Mouse (Mus musculus) embryonic facial prominence, embryonic 10.5 days (tissue): ENCODE results near the gene Slc25a38. TPM values are rescaled to one million over a fixed set of nuclear protein-coding genes. Genes with fewer than 3 reads are reported as not detected.

Source experiments
- DNase-seq: peaks from one replicate; pipeline ENCODE4 v3.0.0-alpha.2; 2017; ENCODE audit warnings: low spot score
- H3K27ac ChIP-seq: fragments of 300-500 bp; sonication (generic); replicated peaks from 2 replicates; pipeline ENCODE4 v1.5.1; 2016; ENCODE audit warnings: mild to moderate bottlenecking
- H3K27me3 ChIP-seq: fragments of 300-500 bp; sonication (generic); replicated peaks from 2 replicates; pipeline ENCODE4 v1.6.1; 2016; ENCODE audit warnings: low read depth, mild to moderate bottlenecking; ENCODE audit not compliant: poor library complexity, severe bottlenecking
- H3K36me3 ChIP-seq: fragments of 300-500 bp; sonication (generic); replicated peaks from 2 replicates; pipeline ENCODE4 v1.6.1; 2016; ENCODE audit warnings: mild to moderate bottlenecking, moderate library complexity
- H3K4me1 ChIP-seq: fragments of 300-500 bp; sonication (generic); 2 replicates; pipeline ENCODE4 v1.6.1; 2016
- H3K4me3 ChIP-seq: fragments of 300-500 bp; sonication (generic); 2 replicates; pipeline ENCODE4 v1.5.1; 2016; ENCODE audit warnings: mild to moderate bottlenecking, moderate library complexity
- H3K9me3 ChIP-seq: fragments of 300-500 bp; sonication (generic); 2 replicates; pipeline ENCODE4 v1.6.1; 2016; ENCODE audit warnings: mild to moderate bottlenecking
- WGBS: fragments of 180-500 bp; shearing (Covaris S2); methylation state at CpG from one replicate; pipeline ENCODE4 v1.1.7; 2016; 5-methylcytosine and 5-hydroxymethylcytosine counted together
- polyA plus RNA-seq: library from polyadenylated mRNA; unstranded; fragments of >200 nt; fragmentation: Nextera tagmentation; extraction: Ambion mirVana; gene quantifications from 2 replicates; pipeline ENCODE4 v1.2.1, GENCODE M21; 2016

Gene Slc25a38
- polyA plus RNA-seq, 1 experiment from 2014 or later: 46.3 TPM

DNA sequence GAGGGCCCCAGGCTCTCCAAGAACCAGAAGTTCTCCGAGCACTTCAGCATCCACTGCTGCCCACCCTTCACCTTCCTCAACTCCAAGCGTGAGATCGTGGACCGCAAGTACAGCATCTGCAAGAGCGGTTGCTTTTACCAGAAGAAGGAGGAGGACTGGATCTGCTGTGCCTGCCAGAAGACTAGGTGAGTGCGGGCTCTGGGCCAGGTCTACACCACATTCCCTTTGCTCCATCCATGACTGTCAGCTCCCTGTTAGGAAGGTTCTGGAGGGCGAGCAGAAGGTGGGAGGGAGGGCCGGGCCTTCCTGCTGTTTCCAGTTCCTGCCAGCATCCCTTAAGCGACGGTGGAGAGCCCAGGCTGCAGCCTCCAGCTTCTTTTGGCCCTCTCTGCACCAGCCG is 57.7 kb downstream of the Slc25a38 start:
- Histone ChIP-seq H3K4me3 (no peak overlapping the region), H3K9me3 (peaks cover 9% of the 10 kb centered on the region), H3K36me3 (no peaks in the 10 kb centered on the region), H3K4me1 (no peaks in the 10 kb centered on the region), H3K27ac (no peak overlapping the region), H3K27me3 (peaks cover 11% of the 10 kb centered on the region)
- 64% methylated on average over 11 of the region's 11 CpGs for WGBS
- no peak for DNase-seq

DNA sequence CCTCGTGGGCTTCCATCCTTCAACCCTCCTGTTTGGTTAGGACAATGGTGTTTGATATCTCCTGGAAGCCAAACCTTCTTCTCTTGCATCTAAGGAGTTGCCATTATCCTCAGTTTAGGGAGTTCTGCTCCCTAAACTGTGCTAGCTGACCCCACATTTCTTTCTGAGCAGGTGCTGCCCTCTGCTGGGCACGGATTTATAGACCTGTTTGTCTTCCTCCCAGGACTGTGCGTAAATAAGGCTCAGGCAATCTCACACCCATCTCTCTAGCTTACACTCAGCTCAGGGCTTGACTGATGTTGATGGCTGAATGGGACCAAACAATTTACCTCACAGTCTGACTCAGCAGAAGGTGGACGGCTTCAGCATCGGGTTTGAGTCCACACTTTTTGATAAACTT is 61.1 kb downstream of the Slc25a38 start:
- peaks cover 10% of the 10 kb centered on the region for H3K9me3 ChIP-seq
- DNase-seq: peak; percentile 61
- H3K36me3 ChIP-seq: no peaks in the 10 kb centered on the region
- H3K27ac ChIP-seq: no peak overlapping the region
- no peak overlapping the region for H3K4me3 ChIP-seq
- no peaks in the 10 kb centered on the region for H3K4me1 ChIP-seq
- WGBS: 41% methylated on average over 5 of the region's 5 CpGs
- H3K27me3 ChIP-seq: peaks cover 11% of the 10 kb centered on the region

Other genes with a start within 250 kb of the Slc25a38 start
- 71.3 and 72.2 TPM in 2 replicates for gene Wdr48, start 215.5 kb upstream of the Slc25a38 start, polyA plus RNA-seq
- gene Gorasp1, start 172.8 kb upstream of the Slc25a38 start, polyA plus RNA-seq: 27.9 and 29.2 TPM in 2 replicates
- 0.43 and 0.47 TPM in 2 replicates for gene Ttc21a, start 172.8 kb upstream of the Slc25a38 start, polyA plus RNA-seq
- 3.1 and 4.8 TPM in 2 replicates for gene Csrnp1, start 125.7 kb upstream of the Slc25a38 start, polyA plus RNA-seq
- gene Xirp1, start 86.8 kb upstream of the Slc25a38 start, polyA plus RNA-seq: 0.04 and 0.38 TPM in 2 replicates
- gene Cx3cr1, start 40.5 kb upstream of the Slc25a38 start, polyA plus RNA-seq: 5.3 and 6.1 TPM in 2 replicates
- gene Ccr8, start 18.3 kb upstream of the Slc25a38 start, polyA plus RNA-seq: not detected in 2 replicates
- gene Rpsa, start 17.3 kb downstream of the Slc25a38 start, polyA plus RNA-seq: 1,445 and 1,457 TPM in 2 replicates
- gene Mobp, start 39.3 kb downstream of the Slc25a38 start, polyA plus RNA-seq: 0.53 and 0.93 TPM in 2 replicates
- gene Myrip, start 191.1 kb downstream of the Slc25a38 start, polyA plus RNA-seq: 0.18 and 0.27 TPM in 2 replicates